Mouse (Mus musculus) hindbrain, postnatal 0 days (tissue): Measurements from ENCODE around the gene Metap1d. TPM values are rescaled to one million over a fixed set of nuclear protein-coding genes. Genes with fewer than 3 reads are reported as not detected.

Source experiments
- ATAC-seq: fragments of 200-750 bp; cut with Nextera tagmentation; 2 replicates; pipeline ENCODE4 v1.8.0; 2017; ENCODE audit warnings: mild to moderate bottlenecking, moderate TSS enrichment, moderate library complexity
- DNase-seq: peaks from one replicate; pipeline ENCODE4 v3.0.0-alpha.2; 2015; ENCODE audit warnings: low spot score
- H3K27ac ChIP-seq: fragments of 300-500 bp; sonication (generic); 2 replicates; pipeline ENCODE4 v1.5.1; 2014; ENCODE audit warnings: mild to moderate bottlenecking
- H3K27me3 ChIP-seq: fragments of 300-500 bp; sonication (generic); 2 replicates; pipeline ENCODE4 v1.6.1; 2014; ENCODE audit warnings: low read length, mixed read lengths; ENCODE audit not compliant: insufficient read depth
- H3K36me3 ChIP-seq: fragments of 300-500 bp; sonication (generic); 2 replicates; pipeline ENCODE4 v1.6.1; 2014; ENCODE audit warnings: low read length, mixed read lengths; ENCODE audit not compliant: insufficient read depth
- H3K4me1 ChIP-seq: fragments of 300-500 bp; sonication (generic); 2 replicates; pipeline ENCODE4 v1.6.1; 2014; ENCODE audit warnings: antibody characterized with exemption, low read length, mixed read lengths; ENCODE audit not compliant: insufficient read depth
- H3K4me2 ChIP-seq: fragments of 300-500 bp; sonication (generic); 2 replicates; pipeline ENCODE4 v1.6.1; 2014; ENCODE audit warnings: low read depth, mild to moderate bottlenecking, low read length, moderate library complexity, mixed read lengths
- H3K4me3 ChIP-seq: fragments of 300-500 bp; sonication (generic); 2 replicates; pipeline ENCODE4 v1.5.1; 2014; ENCODE audit warnings: low read length
- H3K9ac ChIP-seq: fragments of 300-500 bp; sonication (generic); replicated peaks from 2 replicates; pipeline ENCODE4 v1.6.1; 2014; ENCODE audit warnings: mild to moderate bottlenecking, low read length, moderate library complexity, mixed read lengths
- H3K9me3 ChIP-seq: fragments of 300-500 bp; sonication (generic); 2 replicates; pipeline ENCODE4 v1.6.1; 2016; ENCODE audit warnings: low read length, mixed read lengths
- CTCF ChIP-seq: IDR thresholded peaks from 2 replicates; pipeline ENCODE4 v1.5.1; 2016; ENCODE audit warnings: antibody characterized with exemption, control low read depth, low read depth
- WGBS: fragments of 180-500 bp; shearing (Covaris S2); extraction: QIAGEN DNeasy Blood & Tissue Kit; methylation state at CpG from one replicate; pipeline ENCODE4 v1.1.7; 2014; 5-methylcytosine and 5-hydroxymethylcytosine counted together
- polyA plus RNA-seq: library from polyadenylated mRNA; unstranded; fragments of >200 nt; fragmentation: Nextera tagmentation; extraction: Ambion mirVana; gene quantifications from 2 replicates; pipeline ENCODE4 v1.2.1, GENCODE M21; 2015
- total RNA-seq: library from RNA; depleted of rRNA; stranded (reverse); fragments of >200 nt; gene quantifications from 2 replicates; pipeline ENCODE4 v1.2.3, GENCODE M21; 2014

Gene Metap1d
- total and polyA plus RNA-seq, 2 experiments from 2014 or later = 12.0 to 26.2 TPM

DNA sequence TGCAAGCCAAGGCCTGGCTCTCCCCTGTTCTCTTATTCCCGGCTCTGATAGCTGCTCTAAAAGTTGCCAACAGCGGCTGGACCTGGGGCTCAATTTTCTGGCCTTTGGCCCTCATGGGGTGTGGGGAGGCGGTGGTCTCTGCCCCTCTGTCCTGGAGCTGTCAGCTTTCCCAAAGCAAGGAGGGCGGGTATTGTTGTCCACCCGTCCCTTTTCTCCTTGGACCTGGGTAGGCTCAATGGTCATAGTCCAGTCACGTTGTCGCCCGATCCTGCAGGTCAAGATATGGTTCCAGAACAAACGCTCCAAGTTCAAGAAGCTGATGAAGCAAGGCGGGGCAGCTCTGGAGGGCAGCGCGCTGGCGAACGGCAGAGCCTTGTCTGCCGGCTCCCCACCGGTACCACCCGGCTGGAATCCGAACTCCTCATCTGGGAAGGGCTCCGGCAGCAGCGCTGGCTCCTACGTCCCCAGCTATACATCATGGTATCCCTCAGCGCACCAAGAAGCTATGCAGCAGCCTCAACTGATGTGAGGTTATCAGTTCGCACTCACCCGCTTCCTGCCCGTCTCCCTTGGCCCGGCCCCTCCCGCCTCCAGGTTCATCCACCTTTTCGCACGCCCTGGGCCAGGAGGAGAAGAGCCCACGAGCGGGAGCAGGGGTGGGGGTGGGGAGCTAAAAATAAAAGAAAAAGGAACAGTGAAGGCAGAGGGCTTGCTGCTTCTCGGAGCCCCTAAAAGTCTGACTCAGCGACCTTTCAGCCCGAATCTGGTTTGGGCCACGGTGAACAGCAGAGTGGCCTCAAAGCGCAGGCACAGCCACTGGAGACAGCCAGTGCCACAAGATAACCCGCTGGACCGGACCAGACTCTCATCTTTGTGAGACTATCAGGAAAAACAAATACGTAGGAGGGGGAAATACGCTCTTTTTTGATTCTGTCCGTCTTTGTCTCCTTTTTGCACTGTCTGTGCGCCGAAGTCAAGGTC is 79.2 kb downstream of the Metap1d start:
- Histone ChIP-seq H3K9me3 (no peaks in the 10 kb centered on the region), H3K4me3 (no peak overlapping the region), H3K4me2 (no peak overlapping the region), H3K36me3 (no peaks in the 10 kb centered on the region), H3K9ac (no peak overlapping the region), H3K4me1 (no peaks in the 10 kb centered on the region), H3K27ac (no peak overlapping the region), H3K27me3 (peaks cover 79% of the 10 kb centered on the region)
- DNase-seq (no peak), ATAC-seq (no peak)
- 1% methylated on average over 43 of the region's 43 CpGs for WGBS
- no peak for TF ChIP-seq CTCF

DNA sequence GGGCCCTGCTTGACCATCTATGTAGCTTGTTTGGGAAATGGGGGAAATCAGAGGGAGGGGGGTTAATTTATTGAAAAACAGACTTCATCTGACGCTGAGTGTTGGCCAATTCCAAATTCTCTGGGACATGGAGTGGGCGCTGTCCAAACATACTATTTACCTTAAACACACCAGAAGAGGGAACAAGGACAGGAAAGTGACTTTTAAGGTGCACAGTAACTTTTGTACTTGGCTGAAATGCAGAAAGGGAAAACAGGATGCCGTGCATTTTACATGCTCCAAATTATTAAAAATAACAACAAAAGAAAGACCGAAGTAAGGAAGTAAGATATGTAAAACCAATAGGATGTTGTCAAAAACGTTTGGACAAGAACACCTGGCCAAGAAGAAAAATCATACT is 80.0 kb downstream of the Metap1d start:
- no peak overlapping the region for H3K4me3 ChIP-seq
- no peaks in the 10 kb centered on the region for H3K36me3 ChIP-seq
- H3K27ac ChIP-seq = no peak overlapping the region
- H3K4me1 ChIP-seq = no peaks in the 10 kb centered on the region
- no peak overlapping the region for H3K4me2 ChIP-seq
- H3K9me3 ChIP-seq = no peaks in the 10 kb centered on the region
- H3K27me3 ChIP-seq = peaks cover 78% of the 10 kb centered on the region
- H3K9ac ChIP-seq = no peak overlapping the region
- no peak for DNase-seq
- TF ChIP-seq CTCF = no peak
- ATAC-seq = no peak
- WGBS = 11% methylated on average over 5 of the region's 5 CpGs

DNA sequence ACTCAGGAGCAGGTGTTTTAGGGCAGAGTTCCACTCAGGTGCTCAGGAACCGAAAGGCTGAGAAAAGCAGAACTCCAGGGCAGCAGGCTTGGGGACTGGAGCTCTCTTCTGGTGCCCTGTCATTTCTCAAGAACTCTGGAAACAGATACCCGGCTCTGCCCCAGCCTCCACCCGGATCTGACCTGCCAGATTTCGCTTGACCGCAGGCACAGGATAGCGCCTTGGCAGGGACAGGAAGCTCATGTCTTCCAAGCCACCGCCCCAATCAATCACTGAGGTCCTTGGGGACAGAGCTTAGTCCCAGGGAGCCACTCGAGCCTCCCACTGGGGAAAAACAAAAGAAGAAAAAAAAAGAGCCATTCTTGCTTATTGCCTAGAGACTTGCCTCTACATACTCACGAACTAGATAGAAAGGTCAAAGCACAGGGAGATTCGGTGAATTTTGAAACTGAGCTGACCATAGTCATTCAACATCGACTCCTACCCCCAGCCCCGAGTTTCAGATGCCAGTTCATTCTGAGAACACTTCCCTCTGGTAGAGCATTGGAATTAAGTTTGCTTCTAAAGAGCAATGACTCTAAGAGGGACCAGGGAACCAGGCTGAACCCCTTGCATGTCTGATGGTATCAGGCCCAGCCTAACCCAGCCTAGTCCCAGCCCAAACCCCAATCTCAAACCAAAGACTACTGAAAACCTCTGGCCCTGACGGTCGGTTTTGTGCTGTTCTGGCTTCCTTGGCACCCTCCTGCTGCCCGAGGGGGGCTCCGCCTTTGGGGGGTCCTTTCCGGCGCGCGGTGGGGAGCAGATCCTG is 81.4 kb downstream of the Metap1d start:
- Histone ChIP-seq H3K27ac (no peak overlapping the region), H3K4me3 (no peak overlapping the region), H3K4me1 (no peaks in the 10 kb centered on the region), H3K9ac (no peak overlapping the region), H3K27me3 (peaks cover 78% of the 10 kb centered on the region), H3K9me3 (no peaks in the 10 kb centered on the region), H3K4me2 (no peak overlapping the region), H3K36me3 (no peaks in the 10 kb centered on the region)
- no peak for DNase-seq
- ATAC-seq = no peak
- 2% methylated on average over 20 of the region's 20 CpGs for WGBS
- TF ChIP-seq CTCF = no peak

DNA sequence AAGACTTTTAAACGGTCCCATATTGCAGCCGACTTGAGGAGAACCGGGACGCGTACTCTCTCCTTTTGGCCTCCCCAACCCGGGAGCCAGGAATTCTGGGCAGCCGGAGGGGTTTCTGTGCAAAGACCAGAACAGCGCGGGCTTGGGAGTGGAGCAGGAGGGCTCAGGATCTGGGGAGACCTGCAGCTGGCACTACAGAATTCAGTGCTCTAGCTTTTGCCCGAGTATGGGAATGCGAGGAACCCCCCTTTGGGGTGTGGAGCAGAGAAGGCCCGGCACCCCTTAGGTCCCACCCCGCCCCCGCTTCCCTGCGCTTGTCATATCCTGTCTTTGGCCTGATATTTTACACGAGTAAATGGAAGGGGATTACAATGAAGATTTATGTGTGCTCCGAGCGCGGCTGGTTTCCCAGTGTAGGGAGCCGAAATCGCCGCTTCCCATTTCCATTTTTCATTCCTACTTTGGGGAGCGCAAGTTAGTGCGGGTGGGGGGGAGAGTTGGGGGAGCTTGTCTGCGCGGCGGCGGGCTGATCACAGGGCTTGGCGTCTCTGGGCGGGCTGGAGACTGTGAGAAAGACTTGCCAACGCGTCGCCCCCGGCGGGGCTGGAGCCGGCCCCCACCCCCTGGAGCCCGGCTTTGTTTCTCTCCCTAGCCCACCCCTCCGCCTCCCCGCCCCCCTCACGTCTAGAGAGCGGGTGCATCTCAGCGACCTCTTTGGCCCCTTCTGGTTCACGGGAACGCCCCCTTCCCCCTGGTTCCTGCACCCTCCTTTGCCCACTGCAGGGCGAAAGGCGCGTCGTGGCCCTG is 87.7 kb downstream of the Metap1d start:
- no peak for TF ChIP-seq CTCF
- peaks cover 75% of the 10 kb centered on the region for H3K27me3 ChIP-seq
- DNase-seq = no peak
- H3K36me3 ChIP-seq = no peaks in the 10 kb centered on the region
- H3K9ac ChIP-seq = no peak overlapping the region
- H3K27ac ChIP-seq = no peak overlapping the region
- under 1% methylated on average over 42 of the region's 48 CpGs for WGBS
- no peak overlapping the region for H3K4me3 ChIP-seq
- H3K4me1 ChIP-seq = peaks cover 2% of the 10 kb centered on the region; the same call in 1 of the 2 replicates
- ATAC-seq = no peak
- H3K9me3 ChIP-seq = no peaks in the 10 kb centered on the region
- H3K4me2 ChIP-seq = no peak overlapping the region; the same call in 1 of the 2 replicates

DNA sequence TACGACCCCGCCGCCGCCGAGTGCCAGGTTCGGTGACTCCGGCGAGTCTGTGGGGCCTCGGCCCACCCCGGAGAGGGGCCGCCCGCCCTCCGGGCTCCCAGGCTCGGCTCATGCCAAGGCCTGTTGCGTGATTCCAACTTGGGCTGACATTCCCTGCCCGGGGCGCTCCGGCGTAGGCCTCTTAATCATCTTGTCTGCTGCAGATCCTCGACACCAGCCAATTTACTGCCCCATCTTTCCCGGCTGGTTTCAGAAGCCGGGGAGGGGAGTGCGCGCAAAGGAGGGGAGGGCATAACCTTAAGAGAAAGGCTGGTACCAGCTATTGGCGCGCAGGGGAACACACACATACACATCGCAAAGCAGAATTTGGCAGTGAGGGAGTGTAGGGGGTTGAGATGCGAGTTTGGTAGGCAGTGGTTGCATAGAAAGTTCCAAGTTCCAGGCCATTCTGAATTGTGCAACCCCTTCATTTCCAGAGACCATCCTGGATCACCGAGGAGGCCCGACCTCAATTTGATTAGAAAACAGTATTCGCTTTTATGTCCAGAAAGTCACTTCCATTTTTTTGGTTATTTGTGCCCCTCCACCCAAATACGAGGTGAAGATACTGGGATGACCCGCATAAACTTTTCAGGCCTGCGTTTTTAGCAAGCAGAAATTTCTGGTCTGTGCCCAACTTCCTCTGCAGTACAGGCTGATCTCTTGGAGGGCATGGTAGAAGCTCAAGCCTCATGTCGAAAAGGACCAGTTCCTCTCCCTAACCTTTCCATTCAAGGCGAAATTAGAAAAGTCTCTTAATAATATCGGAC is 88.5 kb downstream of the Metap1d start:
- TF ChIP-seq CTCF = no peak
- H3K36me3 ChIP-seq = no peaks in the 10 kb centered on the region
- no peaks in the 10 kb centered on the region for H3K9me3 ChIP-seq
- H3K27me3 ChIP-seq = peaks cover 75% of the 10 kb centered on the region
- no peak overlapping the region; the same call in 1 of the 2 replicates for H3K4me2 ChIP-seq
- DNase-seq (no peak), ATAC-seq (no peak)
- peaks cover 8% of the 10 kb centered on the region; the same call in 1 of the 2 replicates for H3K4me1 ChIP-seq
- H3K27ac ChIP-seq = no peak overlapping the region
- H3K4me3 ChIP-seq = no peak overlapping the region
- no peak overlapping the region for H3K9ac ChIP-seq
- WGBS = 3% methylated on average over 37 of the region's 37 CpGs
